ENCODE assay signal across 9 mouse cellular contexts in the genomic region with DNA sequence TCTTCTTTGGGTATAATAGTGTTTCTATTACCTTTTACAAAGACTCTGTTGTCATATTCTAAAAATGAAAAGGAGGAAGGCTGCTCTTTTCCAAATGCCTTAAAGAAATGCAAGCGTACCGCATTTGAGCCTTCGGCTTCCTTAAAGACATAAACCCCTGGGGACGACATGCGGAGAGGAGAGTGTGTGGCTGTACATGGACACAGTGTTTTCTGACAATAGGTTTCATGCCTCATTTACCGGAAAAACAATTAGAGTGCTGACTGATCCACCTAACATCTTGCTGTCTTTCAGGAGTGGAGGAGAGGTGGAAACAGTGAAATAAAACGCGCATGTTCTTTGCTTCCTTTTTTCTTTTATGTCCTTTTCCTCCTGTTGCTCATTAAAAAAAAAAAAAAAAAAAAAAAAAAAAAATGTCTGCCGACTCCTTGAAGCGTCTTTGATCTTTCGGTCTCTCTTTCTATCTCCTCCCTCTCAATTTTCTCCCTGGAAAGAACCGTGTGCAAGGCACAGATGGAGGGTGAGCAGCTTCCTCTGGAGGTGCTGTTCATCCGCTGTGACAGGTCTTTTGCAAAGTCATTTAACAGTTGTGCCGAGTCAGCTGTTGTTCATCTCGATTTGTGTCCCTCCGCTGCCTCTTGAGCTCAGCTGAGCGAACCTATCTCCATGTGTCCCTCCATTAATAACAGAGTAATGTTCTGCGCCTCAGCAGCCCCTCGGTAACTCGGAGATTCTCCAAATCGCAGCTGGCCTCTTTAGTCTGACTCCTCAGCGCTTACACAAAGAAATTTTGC.
DNase-seq lines count a peak whose midpoint lies in the region; ATAC-seq and TF ChIP-seq lines count a peak whose summit lies in the region.
"Had no signal": no experiment of that assay in that cellular context is flagged by ENCODE, and none has a peak within 500 bp of the region (broad histone marks: within the 10 kb centered on the region; RNA-seq: fewer than 3 reads in every experiment).

No protein-coding gene starts in this region.

- peak; percentile 4 for DNase-seq in ZHBTc4 (ENCODE audit: low read depth, low spot score)
- DNase-seq in layer of hippocampus, adult 8-10 months (ENCODE audit: low spot score in 2 of 2): peak; percentile 7 to 9
- peak; percentile 39 for DNase-seq in neural tube, embryonic 10.5 days (ENCODE audit: extremely low spot score, low spot score)
- no peak for DNase-seq in liver, postnatal 0 days
- DNase-seq in thymus, postnatal 25 days: no peak
- DNase-seq in heart, adult 11 months: no peak
- no peak for DNase-seq in gastrocnemius, adult 8-10 months (ENCODE audit: low spot score in 2 of 2)

- TF ChIP-seq EP300 in liver, postnatal 0 days (IDR thresholded peaks at IDR 0.05; ENCODE audit: low read depth): no peak

- H3K4me3 ChIP-seq in embryonic facial prominence, embryonic 13.5 days: peak overlapping the region; percentile 17
- no peak overlapping the region for H3K4me3 ChIP-seq in liver, postnatal 0 days (ENCODE audit: low read depth, low read length)
- H3K4me3 ChIP-seq: erythroblast, embryonic 14.5 days had no signal

- H3K9ac ChIP-seq in embryonic facial prominence, embryonic 13.5 days: no peak overlapping the region
- H3K9ac ChIP-seq in liver, postnatal 0 days (replicated peaks): no peak overlapping the region

- no peaks in the 10 kb centered on the region for H3K36me3 ChIP-seq in embryonic facial prominence, embryonic 13.5 days
- no peaks in the 10 kb centered on the region for H3K36me3 ChIP-seq in liver, postnatal 0 days (replicated peaks; ENCODE audit: insufficient read depth, low read length)

- peak overlapping the region; percentile 48 for H3K4me2 ChIP-seq in embryonic facial prominence, embryonic 13.5 days
- no peak overlapping the region for H3K4me2 ChIP-seq in liver, postnatal 0 days (ENCODE audit: low read depth, low read length)

- no peaks in the 10 kb centered on the region for H3K27me3 ChIP-seq in embryonic facial prominence, embryonic 13.5 days
- H3K27me3 ChIP-seq in liver, postnatal 0 days (ENCODE audit: insufficient read depth, low read length): no peaks in the 10 kb centered on the region

- 34% methylated on average over 22 of the region's 22 CpGs for WGBS in embryonic facial prominence, embryonic 13.5 days
- WGBS in liver, postnatal 0 days (ENCODE audit: insufficient replicate concordance): 80% methylated on average over 22 of the region's 22 CpGs

- no peak for TF ChIP-seq CTCF in liver, postnatal 0 days (IDR thresholded peaks at IDR 0.05; ENCODE audit: low read depth)

- H3K27ac ChIP-seq in embryonic facial prominence, embryonic 13.5 days: no peak overlapping the region
- H3K27ac ChIP-seq in liver, postnatal 0 days (ENCODE audit: low read depth): no peak overlapping the region

- H3K4me1 ChIP-seq in embryonic facial prominence, embryonic 13.5 days: 0 out of 2 replicates have a peak, but pooled peaks cover 3% of the 10 kb centered on the region
- H3K4me1 ChIP-seq in liver, postnatal 0 days (ENCODE audit: insufficient read depth): no peaks in the 10 kb centered on the region

- ATAC-seq in embryonic facial prominence, embryonic 13.5 days (ENCODE audit: insufficient number of reproducible peaks, insufficient read depth, low FRiP score, low TSS enrichment, low read depth): no peak
- no peak for ATAC-seq in liver, postnatal 0 days

- no peaks in the 10 kb centered on the region for H3K9me3 ChIP-seq in embryonic facial prominence, embryonic 13.5 days
- H3K9me3 ChIP-seq in liver, postnatal 0 days (ENCODE audit: low read length): no peaks in the 10 kb centered on the region

Comparison
In these comparisons a context has a peak if more than half of its experiments do, and no peak if none do; other contexts are left out.
1. DNase-seq: peak in ZHBTc4 (single experiment), layer of hippocampus, adult 8-10 months (2 of 2) and neural tube, embryonic 10.5 days (single experiment); none in liver, postnatal 0 days (single experiment), thymus, postnatal 25 days (single experiment), heart, adult 11 months (single experiment) and gastrocnemius, adult 8-10 months (0 of 2).